ENCODE assay signal across 10 mouse cellular contexts in the genomic region with DNA sequence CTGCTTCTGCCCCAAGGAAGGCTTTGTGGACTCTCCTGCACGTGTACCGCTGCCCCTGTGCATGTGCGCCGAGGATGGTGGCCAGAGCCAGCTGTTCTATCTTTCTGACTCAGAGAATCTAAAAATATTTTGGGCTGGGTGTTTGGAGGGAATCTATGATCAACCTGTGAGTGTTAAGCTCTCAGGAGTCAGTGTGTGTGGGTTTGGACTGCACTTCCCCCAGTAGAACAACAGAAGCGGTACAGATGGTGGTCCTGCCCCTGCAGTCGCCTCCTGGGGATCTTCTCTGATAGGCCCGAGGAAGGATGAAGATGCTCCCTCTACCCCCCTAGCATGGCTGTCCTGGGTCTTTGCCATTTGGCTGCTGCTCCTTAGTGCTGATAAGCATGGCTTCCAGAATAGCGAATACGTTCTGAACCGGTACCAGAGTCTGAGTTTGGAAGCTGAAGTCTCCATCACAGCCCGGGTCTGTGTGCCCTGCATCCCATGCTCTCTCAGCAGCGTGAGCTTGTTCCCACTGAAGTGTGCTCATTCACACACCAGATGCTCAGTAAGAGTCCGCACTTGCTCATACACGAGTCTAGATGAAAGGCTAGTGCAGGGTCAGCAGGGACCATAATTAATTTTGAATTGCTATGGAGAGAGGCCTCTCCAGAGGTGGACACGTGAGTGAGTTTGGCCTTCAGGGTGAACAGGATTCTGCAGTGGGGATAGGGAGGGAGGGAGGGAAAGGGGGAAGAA. TPM values are rescaled to one million over a fixed set of nuclear protein-coding genes. Genes with fewer than 3 reads are reported as not detected.
DNase-seq lines count a peak whose midpoint lies in the region; ATAC-seq lines count a peak whose summit lies in the region.
"Had no signal": no experiment of that assay in that cellular context is flagged by ENCODE, and none has a peak within 500 bp of the region (broad histone marks: within the 10 kb centered on the region; RNA-seq: fewer than 3 reads in every experiment).

No protein-coding gene starts in this region.

- peak; percentile 40 for DNase-seq in ovary, adult 18-20 months (ENCODE audit: low spot score)
- no peak for DNase-seq in ovary, postnatal 36 days (ENCODE audit: low spot score)
- DNase-seq in forebrain, embryonic 10.5 days (ENCODE audit: extremely low spot score, low spot score), result no peak
- peak; percentile 46 to 74 for DNase-seq in left cerebral cortex, postnatal 14 days (ENCODE audit: low spot score in 2 of 2)
- peak; percentile 55 for DNase-seq in right cerebral cortex, postnatal 4 days
- no peak for DNase-seq in c-Kit-positive CD71-positive TER-119-positive erythroid progenitor cells, embryonic 14.5 days (ENCODE audit: low spot score)
- DNase-seq in urinary bladder, postnatal 14 days (ENCODE audit: low spot score), result no peak
- DNase-seq: liver, embryonic 13.5 days had no signal

- peak overlapping the region; percentile 80 for H3K27ac ChIP-seq in forebrain, embryonic 10.5 days
- H3K27ac ChIP-seq: liver, embryonic 13.5 days; stomach, embryonic 15.5 days had no signal

- H3K27me3 ChIP-seq in forebrain, embryonic 10.5 days (ENCODE audit: poor library complexity, severe bottlenecking), result no peaks in the 10 kb centered on the region
- H3K27me3 ChIP-seq: liver, embryonic 13.5 days; stomach, embryonic 15.5 days had no signal

- 73% methylated on average over 15 of the region's 15 CpGs for WGBS in forebrain, embryonic 10.5 days

- no peaks in the 10 kb centered on the region for H3K9me3 ChIP-seq in forebrain, embryonic 10.5 days
- H3K9me3 ChIP-seq: liver, embryonic 13.5 days; stomach, embryonic 15.5 days had no signal

- H3K36me3 ChIP-seq in forebrain, embryonic 10.5 days (replicated peaks), result no peaks in the 10 kb centered on the region
- H3K36me3 ChIP-seq: liver, embryonic 13.5 days; stomach, embryonic 15.5 days had no signal

- H3K4me1 ChIP-seq in forebrain, embryonic 10.5 days, result peaks cover 30% of the 10 kb centered on the region
- H3K4me1 ChIP-seq: liver, embryonic 13.5 days; stomach, embryonic 15.5 days had no signal

- intact Hi-C loops in left cerebral cortex, postnatal 14 days (cut with DNase I), result no loop called here

- ATAC-seq in erythroblast, adult 5-6 weeks (replicated peaks; ENCODE audit: low FRiP score, poor library complexity, severe bottlenecking), result no peak

- no peak overlapping the region for H3K4me3 ChIP-seq in forebrain, embryonic 10.5 days
- H3K4me3 ChIP-seq: liver, embryonic 13.5 days; stomach, embryonic 15.5 days had no signal

RNA-seq across cellular contexts. Expression of gene 6430548M08Rik, which starts 30.1 kb away (rescaled TPM):
- 3.4 and 3.8 TPM in 2 replicates for polyA plus RNA-seq in forebrain, embryonic 10.5 days (2016; fragmentation: Nextera tagmentation; extraction: Ambion mirVana)
- total RNA-seq in left cerebral cortex, postnatal 14 days (2021), result 100 to 1,000 TPM; 134 to 145 TPM
- 10.0 and 11.0 TPM in 2 replicates for total RNA-seq in erythroblast, adult 5-6 weeks (2015; ENCODE audit: low replicate concordance)
- 16.4 and 23.5 TPM in 2 replicates for total RNA-seq in erythroblast, adult 5-6 weeks (2017; ENCODE audit: low replicate concordance)

RNA-seq across cellular contexts. Expression of gene Fam92b, which starts 33.2 kb away (rescaled TPM):
- 2.0 TPM in 2 replicates for polyA plus RNA-seq in forebrain, embryonic 10.5 days (2016; fragmentation: Nextera tagmentation; extraction: Ambion mirVana)
- under 1 TPM in 1 of 2 experiments, not detected in 1; 0.47 TPM for total RNA-seq in left cerebral cortex, postnatal 14 days (2021)
- total RNA-seq in erythroblast, adult 5-6 weeks (2015; ENCODE audit: low replicate concordance), result not detected in 2 replicates
- not detected in 2 replicates for total RNA-seq in erythroblast, adult 5-6 weeks (2017; ENCODE audit: low replicate concordance)
- polyA plus RNA-seq: liver, embryonic 13.5 days had no signal

RNA-seq across cellular contexts. Expression of gene Zdhhc7, which starts 42.8 kb away (rescaled TPM):
- polyA plus RNA-seq in forebrain, embryonic 10.5 days (2016; fragmentation: Nextera tagmentation; extraction: Ambion mirVana), result 28.3 and 30.2 TPM in 2 replicates
- 10 to 100 TPM; 36.0 to 44.1 TPM for total RNA-seq in left cerebral cortex, postnatal 14 days (2021)
- 0.38 and 5.4 TPM in 2 replicates for total RNA-seq in erythroblast, adult 5-6 weeks (2015; ENCODE audit: low replicate concordance)
- 8.0 and 9.2 TPM in 2 replicates for total RNA-seq in erythroblast, adult 5-6 weeks (2017; ENCODE audit: low replicate concordance)

Comparison
In these comparisons a context has a peak if more than half of its experiments do, and no peak if none do; other contexts are left out.
1. DNase-seq: peak in ovary, adult 18-20 months (single experiment), left cerebral cortex, postnatal 14 days (2 of 2) and right cerebral cortex, postnatal 4 days (single experiment); none in ovary, postnatal 36 days (single experiment), forebrain, embryonic 10.5 days (single experiment), c-Kit-positive CD71-positive TER-119-positive erythroid progenitor cells, embryonic 14.5 days (single experiment) and urinary bladder, postnatal 14 days (single experiment).
2. RNA of gene 6430548M08Rik, which starts 30.1 kb away (total RNA-seq): 134 to 145 TPM in left cerebral cortex, postnatal 14 days; 10.0 to 23.5 TPM in erythroblast, adult 5-6 weeks; every median in the first group is over 4 times any median in the second.